Mouse (Mus musculus) T-helper 2 cell (primary cell): ENCODE data around the gene Spns1.
"Not testable (repeated sequence)": the region's sequence is repeated elsewhere in the genome, so short reads cannot be mapped to it uniquely, and the experiment has no call there.

ENCODE experiments used
- in situ Hi-C: fragments of 300-600 bp; cut with MboI, MseI; formaldehyde crosslinking; loops from one replicate; pipeline ENCODE4 v1.15.1; 2025; ENCODE audit warnings: high pct_unique_total_duplicates

Gene Spns1

GRCm38 (mm10) chr7:126377278-126378158 is at the start of gene Spns1:
TSS of gene Spns1 (minus strand) at chr7:126377450.
- in situ Hi-C loops: no loop called here

- in situ Hi-C loops: no loop called here
Observed at GRCm38 (mm10) chr7:126424161-126424560, 46.9 kb upstream of the Spns1 start.

GRCm38 (mm10) chr7:126421756-126422155 is 44.5 kb upstream of the Spns1 start:
- in situ Hi-C loops: no loop called here

- in situ Hi-C loops: no loop called here
Observed at GRCm38 (mm10) chr7:126418496-126418895, 41.2 kb upstream of the Spns1 start.

- in situ Hi-C loops: no loop called here
Observed at GRCm38 (mm10) chr7:126417606-126418005, 40.4 kb upstream of the Spns1 start.

- in situ Hi-C loops: no loop called here
Observed at GRCm38 (mm10) chr7:126417045-126417444, 39.8 kb upstream of the Spns1 start.

- in situ Hi-C loops: no loop called here
Observed at GRCm38 (mm10) chr7:126416615-126417014, 39.4 kb upstream of the Spns1 start.

- in situ Hi-C loops: no loop called here
Observed at GRCm38 (mm10) chr7:126414725-126415124, 37.5 kb upstream of the Spns1 start, which contains the start of gene Cd19. TSS of gene Cd19 (minus strand) at chr7:126414889.

- in situ Hi-C loops: no loop called here
Observed at GRCm38 (mm10) chr7:126411061-126411460, 33.8 kb upstream of the Spns1 start.

- in situ Hi-C loops: no loop called here
Observed at GRCm38 (mm10) chr7:126408686-126409085, 31.4 kb upstream of the Spns1 start.

GRCm38 (mm10) chr7:126402518-126402917 is 25.3 kb upstream of the Spns1 start:
- in situ Hi-C loops: not testable (repeated sequence)

- in situ Hi-C loops: loop anchor here (5.0 kb wide), 1 partner anchor 73 kb away; no protein-coding TSS in a partner anchor
Observed at GRCm38 (mm10) chr7:126399548-126399947, 22.3 kb upstream of the Spns1 start.

GRCm38 (mm10) chr7:126397822-126398221 is 20.6 kb upstream of the Spns1 start:
- in situ Hi-C loops: loop anchor here (5.0 kb wide), 1 partner anchor 74 kb away; no protein-coding TSS in a partner anchor

GRCm38 (mm10) chr7:126397221-126397620 is 20.0 kb upstream of the Spns1 start:
- in situ Hi-C loops: loop anchor here (5.0 kb wide), 1 partner anchor 75 kb away; no protein-coding TSS in a partner anchor

GRCm38 (mm10) chr7:126396298-126397119 is 19.3 kb upstream of the Spns1 start, which contains the start of gene Nfatc2ip:
TSS of gene Nfatc2ip (minus strand) at chr7:126396737.
- in situ Hi-C loops: loop anchor here (5.0 kb wide), 1 partner anchor 76 kb away; no protein-coding TSS in a partner anchor

GRCm38 (mm10) chr7:126392086-126392884 is 15.0 kb upstream of the Spns1 start:
- in situ Hi-C loops: loop anchor here (5.0 kb wide), 1 partner anchor 135 kb away; no protein-coding TSS in a partner anchor

- in situ Hi-C loops: no loop called here
Observed at GRCm38 (mm10) chr7:126388185-126388584, 10.9 kb upstream of the Spns1 start.

GRCm38 (mm10) chr7:126383565-126383964 is 6.3 kb upstream of the Spns1 start:
- in situ Hi-C loops: loop anchor here (5.0 kb wide), 1 partner anchor 66 kb away; no protein-coding TSS in a partner anchor

- in situ Hi-C loops: no loop called here
Observed at GRCm38 (mm10) chr7:126376903-126377277, 360 bp downstream of the Spns1 start.

- in situ Hi-C loops: no loop called here
Observed at GRCm38 (mm10) chr7:126375012-126375411, 2.2 kb downstream of the Spns1 start.

GRCm38 (mm10) chr7:126374526-126374925 is 2.7 kb downstream of the Spns1 start:
- in situ Hi-C loops: loop anchor here (5.0 kb wide), 1 partner anchor 37 kb away; no protein-coding TSS in a partner anchor
